Mouse (Mus musculus) lung, embryonic 14.5 days (tissue): ENCODE measurements around the gene Gm10837. TPM values are rescaled to one million over a fixed set of nuclear protein-coding genes. Genes with fewer than 3 reads are reported as not detected.

Experiments used
- ATAC-seq: fragments of 200-750 bp; cut with Nextera tagmentation; 2 replicates; pipeline ENCODE4 v1.8.0; 2017; ENCODE audit warnings: mild to moderate bottlenecking, moderate TSS enrichment, moderate library complexity; ENCODE audit not compliant: insufficient read depth
- DNase-seq: peaks from one replicate; pipeline ENCODE4 v3.0.0-alpha.2; 2015
- H3K27ac ChIP-seq: fragments of 300-500 bp; sonication (generic); 2 replicates; pipeline ENCODE4 v1.5.1; 2014; ENCODE audit warnings: low read depth, mild to moderate bottlenecking, moderate library complexity
- H3K27me3 ChIP-seq: fragments of 300-500 bp; sonication (generic); 2 replicates; pipeline ENCODE4 v1.6.1; 2014; ENCODE audit warnings: low read length, control low read depth; ENCODE audit not compliant: insufficient read depth
- H3K36me3 ChIP-seq: fragments of 300-500 bp; sonication (generic); 2 replicates; pipeline ENCODE4 v1.6.1; 2014; ENCODE audit warnings: control low read depth; ENCODE audit not compliant: insufficient read depth
- H3K4me1 ChIP-seq: fragments of 300-500 bp; sonication (generic); 2 replicates; pipeline ENCODE4 v1.6.1; 2014; ENCODE audit warnings: antibody characterized with exemption, control low read depth; ENCODE audit not compliant: insufficient read depth
- H3K4me2 ChIP-seq: fragments of 300-500 bp; sonication (generic); 2 replicates; pipeline ENCODE4 v1.6.1; 2014; ENCODE audit warnings: mild to moderate bottlenecking
- H3K4me3 ChIP-seq: fragments of 300-500 bp; sonication (generic); 2 replicates; pipeline ENCODE4 v1.5.1; 2014; ENCODE audit warnings: low read depth, low read length
- H3K9ac ChIP-seq: fragments of 300-500 bp; sonication (generic); 2 replicates; pipeline ENCODE4 v1.6.1; 2014
- H3K9me3 ChIP-seq: fragments of 300-500 bp; sonication (generic); 2 replicates; pipeline ENCODE4 v1.6.1; 2016; ENCODE audit warnings: low read depth, low read length, control low read depth
- CTCF ChIP-seq: IDR thresholded peaks from 2 replicates; pipeline ENCODE4 v1.5.1; 2016; ENCODE audit warnings: antibody characterized with exemption, low read depth
- WGBS: fragments of 180-500 bp; shearing (Covaris S2); extraction: QIAGEN DNeasy Blood & Tissue Kit; methylation state at CpG from one replicate; pipeline ENCODE4 v1.1.7; 2014; 5-methylcytosine and 5-hydroxymethylcytosine counted together
- polyA plus RNA-seq: library from polyadenylated mRNA; unstranded; fragments of >200 nt; fragmentation: Nextera tagmentation; extraction: Ambion mirVana; gene quantifications from 2 replicates; pipeline ENCODE4 v1.2.1, GENCODE M21; 2014

The Gm10837 gene
- polyA plus RNA-seq, 1 experiment from 2014 or later: not detected

DNA sequence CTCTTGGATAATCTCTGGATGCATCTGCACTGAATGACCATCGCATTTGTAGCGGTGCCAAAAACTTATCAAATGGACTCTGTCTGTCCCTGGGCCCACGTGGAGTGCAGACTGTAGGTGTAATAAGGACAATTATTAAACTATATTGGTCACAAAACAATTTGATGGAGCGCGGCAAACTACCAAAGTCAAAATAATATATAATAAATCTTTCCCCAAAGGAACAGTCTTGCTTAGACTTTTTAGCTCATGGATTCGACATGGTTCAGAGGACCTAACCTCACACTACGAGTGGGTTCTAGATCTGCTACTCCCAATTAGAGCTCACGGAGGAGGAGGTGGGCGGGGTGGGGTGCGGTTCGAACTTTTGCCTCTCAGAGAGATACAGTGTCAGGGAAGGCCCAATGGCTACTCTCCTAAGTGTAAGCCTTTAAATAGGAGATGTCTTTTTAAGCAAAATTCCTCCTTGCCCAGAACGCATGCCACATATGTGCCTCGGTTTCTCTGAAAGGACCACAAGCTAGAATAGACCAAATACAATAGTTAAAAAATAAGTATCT, 24.4 kb upstream of the Gm10837 start:
- Histone ChIP-seq H3K4me2 (no peak overlapping the region), H3K9ac (no peak overlapping the region), H3K27ac (no peak overlapping the region), H3K4me1 (no peaks in the 10 kb centered on the region), H3K27me3 (peaks cover 100% of the 10 kb centered on the region), H3K36me3 (no peaks in the 10 kb centered on the region), H3K4me3 (no peak overlapping the region), H3K9me3 (no peaks in the 10 kb centered on the region)
- no peak for TF ChIP-seq CTCF
- DNase-seq (no peak), ATAC-seq (no peak)
- 28% methylated on average over 13 of the region's 13 CpGs for whole genome bisulfite sequencing

- H3K9ac ChIP-seq: no peak overlapping the region
- no peak for TF ChIP-seq CTCF
- H3K27me3 ChIP-seq: peaks cover 100% of the 10 kb centered on the region
- no peaks in the 10 kb centered on the region for H3K9me3 ChIP-seq
- no peak overlapping the region for H3K4me2 ChIP-seq
- no peak overlapping the region for H3K27ac ChIP-seq
- DNase-seq: peak; percentile 8
- H3K4me3 ChIP-seq: no peak overlapping the region
- no peaks in the 10 kb centered on the region for H3K36me3 ChIP-seq
- WGBS: 53% methylated on average over 7 of the region's 7 CpGs
- no peak for ATAC-seq
- H3K4me1 ChIP-seq: no peaks in the 10 kb centered on the region
Observed at GRCm38 (mm10) chr14:122466756-122467362, 23.5 kb upstream of the Gm10837 start.

DNA sequence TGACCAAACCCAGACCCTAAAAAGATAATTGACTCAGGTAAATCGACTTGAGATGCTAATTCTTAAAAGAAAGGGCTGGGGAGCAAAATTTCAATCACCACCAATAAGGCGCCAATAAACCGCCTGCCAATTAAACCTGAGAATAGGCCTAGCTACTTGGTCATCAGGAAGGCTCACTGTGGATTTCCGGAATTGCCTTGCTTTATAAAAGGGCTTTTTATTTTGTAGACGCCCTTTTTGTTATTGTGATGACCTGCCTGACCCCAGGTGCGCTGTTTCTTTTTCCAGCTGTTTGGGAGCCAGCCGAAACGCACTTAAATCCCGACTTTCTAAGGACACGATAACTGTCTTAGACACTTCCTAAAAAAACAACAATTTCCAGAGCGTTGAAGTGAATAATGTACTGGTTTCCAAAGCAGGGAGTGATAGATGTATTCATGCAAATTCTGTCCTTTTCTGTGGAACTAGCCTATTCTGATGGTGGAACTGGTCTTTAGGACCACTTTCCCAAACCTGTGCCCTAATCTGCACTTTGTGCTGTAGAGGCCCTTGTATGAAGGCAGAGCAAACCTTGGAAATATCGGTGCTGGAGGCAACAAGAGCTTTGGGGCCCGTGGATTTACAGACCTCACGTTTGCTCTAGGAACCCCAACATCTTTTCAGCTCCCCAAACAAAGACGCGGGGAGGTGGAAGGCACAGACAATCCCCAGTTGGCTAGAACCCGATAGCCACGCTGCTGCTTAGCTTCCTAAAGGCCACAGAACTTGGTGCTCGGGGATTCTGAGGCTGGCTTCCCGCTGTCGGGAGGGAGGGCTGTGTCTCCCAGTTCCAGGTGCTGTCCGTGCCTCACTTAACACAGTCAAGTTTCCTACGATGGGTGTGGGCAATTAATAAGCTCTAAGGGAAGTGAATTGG, 22.2 kb upstream of the Gm10837 start:
- no peak for TF ChIP-seq CTCF
- Histone ChIP-seq H3K4me3 (no peak overlapping the region), H3K9ac (no peak overlapping the region), H3K9me3 (no peaks in the 10 kb centered on the region), H3K27me3 (peaks cover 99% of the 10 kb centered on the region), H3K4me2 (no peak overlapping the region), H3K36me3 (no peaks in the 10 kb centered on the region), H3K4me1 (no peaks in the 10 kb centered on the region), H3K27ac (no peak overlapping the region)
- ATAC-seq (no peak), DNase-seq (peak; percentile 13)
- WGBS: 9% methylated on average over 23 of the region's 23 CpGs

DNA sequence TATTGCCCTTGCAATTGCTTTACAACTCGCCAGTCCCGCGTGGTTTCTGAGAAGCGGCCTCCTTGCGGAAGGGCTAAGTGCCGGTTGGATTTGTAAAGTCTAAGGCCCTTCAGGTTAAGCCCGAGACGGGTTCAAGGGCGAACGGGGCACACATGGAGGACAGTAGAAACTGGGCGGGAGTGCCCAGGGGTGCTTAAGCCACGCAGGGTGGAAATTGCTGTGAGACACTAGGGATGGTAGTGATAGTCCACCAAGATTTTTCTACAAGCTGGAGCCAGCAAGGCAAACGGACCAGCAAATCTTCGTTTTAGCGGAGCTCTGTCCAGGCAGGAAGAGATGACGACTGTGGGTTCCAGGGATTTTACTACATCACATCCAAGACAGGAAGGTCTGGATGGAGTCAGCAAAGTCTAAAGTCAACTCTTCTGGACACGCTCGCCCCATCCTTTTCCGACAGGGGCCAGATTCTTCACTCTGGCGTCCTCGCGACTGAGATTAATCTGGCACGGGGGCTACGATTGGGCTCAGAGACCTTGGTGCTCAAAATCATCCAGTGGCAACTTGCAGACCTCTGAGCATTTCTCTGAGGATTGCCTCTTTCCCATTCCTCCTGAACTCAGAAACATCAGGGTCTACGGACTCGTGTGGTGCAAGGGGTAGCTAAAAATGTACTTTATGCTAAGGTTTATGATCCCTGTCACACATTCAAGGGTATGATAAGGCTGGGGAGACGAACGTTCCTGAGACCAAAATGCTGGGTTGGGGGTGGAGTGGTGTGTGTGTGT, 21.2 kb upstream of the Gm10837 start:
- DNase-seq (peak; percentile 32), ATAC-seq (no peak)
- Histone ChIP-seq H3K36me3 (no peaks in the 10 kb centered on the region), H3K27me3 (peaks cover 99% of the 10 kb centered on the region), H3K4me2 (no peak overlapping the region), H3K9me3 (no peaks in the 10 kb centered on the region), H3K9ac (no peak overlapping the region), H3K27ac (no peak overlapping the region), H3K4me3 (no peak overlapping the region), H3K4me1 (no peaks in the 10 kb centered on the region)
- 2% methylated on average over 28 of the region's 28 CpGs for WGBS
- TF ChIP-seq CTCF: no peak

- Histone ChIP-seq H3K9me3 (no peaks in the 10 kb centered on the region), H3K27ac (no peak overlapping the region), H3K4me1 (no peaks in the 10 kb centered on the region), H3K4me3 (no peak overlapping the region), H3K4me2 (no peak overlapping the region), H3K27me3 (peaks cover 99% of the 10 kb centered on the region), H3K36me3 (no peaks in the 10 kb centered on the region), H3K9ac (no peak overlapping the region)
- TF ChIP-seq CTCF: no peak
- no peak for DNase-seq
- 9% methylated on average over 31 of the region's 31 CpGs for WGBS
- no peak for ATAC-seq
Observed at GRCm38 (mm10) chr14:122471449-122472085, 18.8 kb upstream of the Gm10837 start.

DNA sequence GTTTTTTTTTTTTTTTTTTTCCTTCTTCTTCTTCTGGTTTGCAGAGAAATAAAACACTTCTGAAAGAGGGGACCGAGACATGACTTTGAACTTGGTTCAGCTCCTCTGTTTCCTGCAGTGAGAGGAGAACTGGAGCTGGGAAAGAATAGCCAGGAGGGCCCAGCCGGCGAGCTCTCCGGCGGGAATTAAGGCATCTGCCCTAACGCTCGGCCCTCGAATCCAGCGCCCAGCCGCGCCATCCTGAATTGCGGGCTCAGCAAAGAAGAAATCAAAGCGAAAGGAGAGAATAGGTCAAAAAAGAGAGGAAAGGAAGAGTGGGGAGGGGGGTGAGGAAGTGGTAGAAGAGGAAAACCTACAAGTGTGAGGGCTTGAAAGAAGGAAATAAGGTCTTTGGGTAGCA, 18.2 kb upstream of the Gm10837 start:
- no peak for TF ChIP-seq CTCF
- H3K9me3 ChIP-seq: no peaks in the 10 kb centered on the region
- ATAC-seq: no peak
- peak; percentile 22 for DNase-seq
- no peak overlapping the region for H3K9ac ChIP-seq
- peaks cover 99% of the 10 kb centered on the region for H3K27me3 ChIP-seq
- H3K36me3 ChIP-seq: no peaks in the 10 kb centered on the region
- no peak overlapping the region for H3K27ac ChIP-seq
- H3K4me1 ChIP-seq: no peaks in the 10 kb centered on the region
- H3K4me3 ChIP-seq: no peak overlapping the region
- H3K4me2 ChIP-seq: no peak overlapping the region
- WGBS: under 1% methylated on average over 13 of the region's 13 CpGs
